Mouse (Mus musculus) left cerebral cortex, adult 9 months (tissue): ENCODE results near the gene Met.

Source experiments
- DNase-seq, 2 experiments: peaks; one replicate each; pipeline ENCODE4 v3.0.0; 2022; ENCODE audit warnings: low spot score in 2 of 2

Met gene

DNA sequence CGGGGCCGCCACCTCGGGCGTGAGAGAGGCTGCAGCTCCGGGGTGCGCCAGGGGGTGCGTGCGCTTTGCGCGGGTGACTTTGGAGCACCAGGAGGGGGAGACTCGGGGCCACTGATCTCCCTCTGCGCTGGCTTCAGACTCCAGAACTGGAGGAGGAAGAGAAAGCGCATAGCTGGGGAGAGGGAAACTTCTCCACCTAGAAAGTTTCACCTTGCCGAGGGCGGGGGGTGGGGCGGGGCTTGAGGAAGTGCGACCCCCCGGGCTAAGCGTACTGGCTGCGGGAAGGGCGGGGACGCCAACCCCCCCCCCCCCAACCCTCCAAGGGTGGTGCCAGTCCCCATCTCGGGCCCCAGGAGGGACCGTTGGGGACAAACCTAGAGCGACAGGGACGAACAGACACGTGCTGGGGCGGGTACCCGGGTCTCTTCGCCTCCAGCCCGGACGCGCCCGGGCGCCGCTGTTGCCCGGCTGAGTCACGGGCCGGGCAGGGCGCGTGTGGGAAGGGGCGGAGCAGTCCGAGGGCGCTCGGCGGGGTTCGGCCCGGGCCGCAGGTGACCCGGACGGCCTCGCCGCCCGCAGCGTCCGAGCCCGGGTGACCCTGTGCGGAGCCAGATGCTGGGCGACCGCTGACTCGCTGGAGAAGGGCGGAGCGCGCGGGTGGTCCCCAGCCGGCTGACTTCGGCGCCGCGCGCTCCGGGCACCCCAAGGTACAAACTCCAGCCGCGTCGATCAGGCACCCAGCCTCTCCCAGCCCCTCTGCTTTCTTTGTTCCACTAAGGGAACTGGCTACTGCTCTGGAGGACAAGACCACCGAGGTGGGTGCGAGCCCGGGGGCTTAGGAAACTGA, at the start of gene Met:
Met (plus strand) TSS at position 367 of the 847 bp plus-strand sequence.
- no peak for DNase-seq

DNA sequence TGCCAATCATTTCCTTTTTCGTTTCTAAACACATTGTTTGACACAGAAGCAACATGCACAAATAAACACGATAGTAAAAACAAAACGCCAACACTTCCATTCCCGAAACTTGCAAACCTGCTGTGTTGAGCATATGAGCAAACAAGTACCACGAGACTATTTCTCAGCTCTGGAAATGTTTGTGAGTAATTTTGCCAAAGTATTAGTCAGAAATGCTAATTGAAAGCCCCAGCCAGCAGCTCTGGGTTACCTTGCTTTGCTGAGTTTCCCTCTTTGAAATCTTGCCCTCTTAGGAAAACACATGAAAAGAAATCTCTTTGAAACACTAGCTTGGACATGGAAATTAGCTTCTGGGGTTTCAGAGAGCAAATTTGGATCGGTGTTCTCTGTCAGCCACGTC, 45.4 kb upstream of the Met start:
- peak in 1 of 2 experiments; percentile 11 for DNase-seq

DNA sequence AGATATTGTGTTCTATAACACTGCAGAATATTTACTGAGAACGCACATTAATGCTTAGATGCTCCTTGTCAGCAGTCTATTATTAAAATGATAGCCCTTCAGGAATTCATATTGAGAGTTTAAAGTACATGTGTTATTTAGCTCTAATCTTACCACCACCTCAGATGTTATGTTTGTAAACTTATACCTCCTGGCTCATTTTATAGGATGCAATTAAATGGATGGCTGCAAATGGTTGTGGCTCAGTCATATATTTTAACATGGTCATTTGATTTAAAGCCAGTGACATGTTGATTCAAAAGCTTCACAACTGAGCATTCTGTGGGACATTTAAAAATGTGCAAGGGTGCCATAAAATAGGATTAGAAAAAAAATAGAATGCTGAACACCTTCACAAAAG, 41.2 kb upstream of the Met start:
- DNase-seq: no peak

DNA sequence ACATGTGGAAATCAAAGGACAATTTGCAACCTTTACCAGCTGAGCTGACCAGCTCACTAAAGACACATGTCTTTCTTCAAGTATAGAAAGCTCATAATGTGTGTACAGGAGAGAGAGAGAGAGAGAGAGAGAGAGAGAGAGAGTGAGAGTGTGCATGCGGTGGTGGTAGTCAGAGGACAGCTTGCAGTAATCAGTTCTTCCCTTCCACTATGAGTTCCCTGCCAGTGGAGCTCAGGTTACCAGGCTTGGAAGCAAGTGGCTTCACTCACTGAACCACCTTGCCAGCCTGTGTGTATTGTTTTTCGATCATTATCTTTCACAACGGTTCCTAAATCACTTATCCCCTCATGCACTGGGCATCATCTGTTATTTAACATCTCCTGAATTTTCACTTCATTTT, 34.6 kb upstream of the Met start:
- no peak for DNase-seq

DNA sequence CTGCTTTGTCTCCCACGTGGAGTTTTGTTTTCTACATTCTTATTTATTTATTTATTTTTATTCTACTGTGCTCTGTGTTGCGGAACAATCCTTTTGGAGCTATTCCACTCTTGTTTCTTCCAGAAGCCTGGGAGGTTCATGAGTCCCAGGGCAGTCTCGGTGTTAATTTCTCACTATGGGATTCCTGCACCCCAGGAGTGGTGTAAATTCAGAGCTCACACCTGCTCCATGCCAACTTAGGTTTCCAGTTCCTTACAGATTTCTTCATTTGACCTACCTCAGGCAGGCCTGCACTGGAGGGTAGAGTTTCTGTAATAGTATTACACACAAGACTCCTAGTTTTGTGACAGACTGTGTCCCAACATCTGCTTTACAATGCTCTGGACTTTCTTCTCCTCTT, 34.0 kb upstream of the Met start:
- DNase-seq: no peak

DNA sequence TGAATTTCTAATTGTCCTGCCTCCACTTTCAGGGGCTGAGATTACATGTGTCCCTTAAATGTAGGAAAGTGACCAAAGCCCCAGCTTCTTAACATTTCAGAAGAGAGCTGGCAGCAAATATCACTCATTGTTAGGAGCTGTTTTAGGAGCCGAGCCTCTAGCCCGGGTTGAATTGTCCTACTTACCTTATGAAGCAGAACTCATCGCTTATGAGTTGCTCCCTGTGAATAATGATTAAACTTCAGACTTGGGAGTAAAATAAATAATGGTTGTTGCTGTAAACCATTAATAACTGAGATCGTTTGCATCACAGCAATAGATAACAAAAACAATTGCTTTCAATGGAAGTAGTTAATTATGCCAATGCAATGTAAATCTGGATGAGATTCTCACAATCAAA, 20.3 kb upstream of the Met start:
- no peak for DNase-seq

DNA sequence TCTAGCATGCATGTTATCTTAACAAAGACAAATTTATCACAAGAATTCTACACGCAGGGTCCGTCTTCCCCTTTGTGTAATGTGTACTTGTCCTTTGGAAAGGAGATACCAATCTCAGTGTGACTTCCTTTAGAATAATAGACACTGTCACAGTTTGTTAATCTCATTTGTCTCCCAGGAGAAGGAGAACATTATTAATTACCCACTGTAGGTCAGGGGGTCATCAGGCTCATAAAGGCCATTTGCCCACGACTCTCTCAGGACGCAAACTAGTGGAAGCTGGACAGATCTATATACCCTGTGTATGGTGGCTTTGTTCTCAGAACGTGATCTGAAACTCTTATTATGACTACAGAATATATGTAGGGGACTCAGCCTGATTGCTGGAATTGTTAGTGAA, 12.3 kb upstream of the Met start:
- DNase-seq: no peak

DNA sequence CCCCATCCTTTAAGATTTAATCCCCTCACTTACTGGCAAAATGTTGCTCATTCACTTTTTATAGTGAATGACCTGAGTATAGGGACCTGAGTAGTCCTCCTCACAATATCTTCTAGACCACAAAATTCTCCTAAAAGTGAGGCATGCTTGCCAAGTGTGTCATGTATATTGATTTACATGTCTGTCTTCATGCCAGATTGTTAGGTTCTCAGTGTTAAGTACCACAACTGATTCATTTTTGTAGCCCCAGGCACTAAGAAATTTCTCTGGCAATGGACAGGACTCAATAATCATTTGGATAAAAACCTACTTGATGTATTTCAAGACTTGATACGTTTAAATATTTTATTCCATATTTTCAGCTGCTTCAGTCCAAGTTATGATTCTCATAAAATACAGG, 8.5 kb upstream of the Met start:
- no peak for DNase-seq

DNA sequence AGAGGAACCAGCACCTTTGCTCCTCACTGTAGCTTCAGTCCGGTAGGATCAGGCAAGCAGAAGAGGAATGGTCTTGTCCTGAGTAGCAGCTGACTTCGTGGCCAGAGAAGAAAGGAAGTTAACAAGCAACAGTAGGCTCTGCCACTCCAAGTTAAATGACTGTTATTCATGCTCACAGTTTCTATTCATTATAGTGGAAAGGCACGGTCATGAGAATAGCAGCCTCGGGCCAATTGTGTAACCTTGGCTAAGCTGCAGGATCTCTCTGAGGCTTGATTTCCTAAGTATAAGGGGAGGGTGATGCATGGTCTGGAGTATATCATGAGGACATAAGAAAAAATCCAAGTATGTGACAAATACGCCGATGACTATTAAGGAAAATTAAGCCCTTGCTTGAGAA, 4.0 kb upstream of the Met start:
- DNase-seq: no peak

DNA sequence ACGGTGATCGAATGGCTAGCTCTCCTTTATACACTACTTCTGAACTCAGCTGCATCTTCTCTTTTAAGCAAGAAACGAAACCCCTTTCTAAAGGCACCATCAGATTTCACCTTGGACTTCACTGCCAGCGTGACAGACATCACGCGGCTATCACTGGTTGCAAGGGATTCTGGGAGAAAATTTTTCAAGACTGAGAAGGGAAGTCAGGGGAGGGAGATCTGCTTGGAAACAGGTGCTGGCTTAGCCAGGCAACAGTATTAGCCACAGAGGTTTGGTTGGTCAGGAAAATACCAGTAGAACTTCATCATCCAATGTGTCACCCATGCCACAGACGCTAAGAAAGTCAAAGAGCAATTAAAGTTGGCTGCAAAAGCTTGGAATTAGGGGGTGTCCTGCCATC, 2.2 kb upstream of the Met start:
- no peak for DNase-seq

DNA sequence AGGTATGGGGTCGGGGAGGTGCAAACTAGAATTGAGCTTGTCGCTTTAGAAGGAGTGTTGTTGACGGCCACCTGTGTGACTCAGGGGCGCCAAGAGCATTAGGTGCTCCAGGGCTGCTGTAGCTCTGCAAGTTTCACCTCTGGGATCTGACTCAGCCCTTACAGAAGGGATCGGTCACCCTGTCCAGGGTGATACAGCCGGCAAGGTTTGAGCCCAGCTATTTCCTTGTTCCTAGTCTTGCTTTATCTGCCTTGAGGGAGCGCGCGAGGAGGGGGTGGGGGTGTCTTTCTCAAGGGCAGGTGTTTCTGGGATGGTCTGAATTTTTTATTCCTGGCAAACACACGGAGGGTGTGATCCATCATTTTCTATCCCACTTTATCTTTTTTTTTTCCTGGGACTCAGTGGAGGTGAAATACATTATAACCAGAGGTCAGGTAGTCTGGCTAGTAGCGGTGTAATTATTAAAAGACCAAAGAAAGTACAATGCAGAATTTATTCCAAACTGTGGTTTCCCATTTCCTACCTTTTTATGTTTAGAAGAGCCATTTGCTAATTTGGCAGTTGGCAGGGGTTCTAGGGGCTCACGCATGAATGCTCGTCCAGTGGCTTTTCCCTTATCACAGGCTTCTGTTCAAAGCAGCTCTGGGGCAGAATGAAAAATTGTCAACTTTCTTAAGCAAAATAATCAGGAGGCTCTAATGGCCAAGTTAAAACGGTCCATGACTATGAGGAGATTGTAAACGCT, 853 bp downstream of the Met start:
- DNase-seq: no peak

DNA sequence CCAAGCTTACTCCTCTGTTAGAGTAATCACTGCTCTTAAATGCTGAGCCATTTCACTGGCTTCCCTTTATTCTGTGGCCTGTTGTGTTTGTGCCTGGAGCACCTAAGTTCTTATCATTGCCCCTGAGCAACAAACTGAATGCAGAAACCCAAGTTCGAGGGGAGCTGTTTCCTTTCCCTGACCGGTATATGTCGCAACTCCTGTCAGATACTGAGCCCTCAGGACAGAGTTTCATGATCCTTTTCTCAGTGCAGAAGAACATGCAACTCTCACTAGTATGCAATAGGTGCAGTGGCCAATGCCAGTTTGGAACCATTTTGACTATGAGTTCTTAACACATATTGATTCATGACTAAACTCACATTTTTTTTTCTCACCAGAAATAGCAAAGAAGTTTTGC, 2.9 kb downstream of the Met start:
- DNase-seq: no peak

DNA sequence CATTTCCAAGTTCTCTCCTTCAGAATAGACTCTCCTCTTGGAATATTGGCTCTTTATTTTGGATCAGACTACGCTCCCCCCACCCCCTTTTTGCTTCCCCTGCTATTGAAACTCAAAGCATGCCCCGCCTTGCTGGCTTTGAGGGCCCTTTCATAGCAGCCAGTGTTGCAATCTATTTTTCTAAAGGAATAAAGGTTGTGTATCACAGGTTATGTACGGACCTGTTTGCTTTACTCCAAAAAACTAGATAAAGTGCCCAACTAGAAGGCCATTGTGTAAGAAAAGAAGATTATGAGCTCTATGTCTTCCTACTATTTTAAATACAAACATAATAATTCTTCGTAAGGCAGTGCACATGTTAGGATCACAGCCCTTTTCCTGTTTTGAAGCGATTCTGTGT, 5.4 kb downstream of the Met start:
- no peak for DNase-seq

DNA sequence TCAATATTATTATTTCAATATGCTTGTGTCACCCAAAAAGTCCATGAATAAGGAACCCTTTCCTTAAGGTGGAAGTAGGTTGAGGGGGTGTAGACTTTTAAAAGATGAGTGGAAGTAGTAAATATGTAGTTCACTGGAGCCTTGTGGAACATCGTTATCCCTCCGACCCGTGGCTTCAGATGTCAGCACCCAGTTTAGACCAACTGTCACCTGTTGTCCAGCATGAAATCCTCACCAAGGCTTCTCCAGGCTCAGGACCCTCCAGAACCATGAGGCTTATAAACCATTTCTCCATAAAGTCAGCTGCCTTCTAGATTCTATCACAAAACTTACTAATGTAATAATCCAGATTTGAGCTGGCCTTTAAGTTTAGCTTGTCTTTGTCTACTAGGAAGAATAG, 9.5 kb downstream of the Met start:
- no peak for DNase-seq

DNA sequence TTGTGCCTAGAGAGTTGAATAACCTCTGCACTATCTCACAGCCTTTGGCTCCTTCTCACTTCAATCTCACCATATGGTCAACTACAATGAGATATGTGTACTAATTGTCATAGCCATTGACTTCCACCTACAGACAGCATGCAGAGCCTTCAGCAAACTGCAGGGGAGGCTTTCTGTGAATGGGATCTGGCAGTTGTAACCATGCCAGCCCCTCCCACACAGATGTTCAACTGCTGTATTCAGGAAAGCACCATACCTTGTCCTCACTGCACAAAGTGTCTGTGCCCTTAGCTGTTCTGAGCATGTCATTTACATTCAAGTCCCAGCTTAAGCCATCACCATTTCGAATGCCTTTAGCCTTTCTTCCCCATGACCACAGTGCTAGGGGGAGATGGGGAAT, 14.2 kb downstream of the Met start:
- DNase-seq: no peak

DNA sequence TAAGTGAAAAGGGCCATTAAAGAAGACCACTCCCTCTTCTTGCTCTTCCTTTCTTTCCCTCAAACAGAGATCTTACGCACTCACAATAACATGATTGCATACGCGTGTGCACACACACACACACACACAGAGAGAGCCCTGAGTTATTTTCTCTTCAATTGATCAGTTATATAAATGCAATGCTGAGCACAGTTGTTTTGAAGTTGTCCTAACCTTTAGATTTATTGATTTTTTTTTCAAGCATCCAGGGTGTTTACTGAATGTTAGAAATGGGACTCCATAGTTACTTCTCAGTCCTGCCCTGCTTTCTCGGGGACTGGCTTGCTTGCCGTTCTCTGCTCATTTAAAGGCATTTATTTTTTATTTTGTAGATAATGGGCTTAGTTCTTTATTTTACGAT, 14.7 kb downstream of the Met start:
- DNase-seq: no peak

DNA sequence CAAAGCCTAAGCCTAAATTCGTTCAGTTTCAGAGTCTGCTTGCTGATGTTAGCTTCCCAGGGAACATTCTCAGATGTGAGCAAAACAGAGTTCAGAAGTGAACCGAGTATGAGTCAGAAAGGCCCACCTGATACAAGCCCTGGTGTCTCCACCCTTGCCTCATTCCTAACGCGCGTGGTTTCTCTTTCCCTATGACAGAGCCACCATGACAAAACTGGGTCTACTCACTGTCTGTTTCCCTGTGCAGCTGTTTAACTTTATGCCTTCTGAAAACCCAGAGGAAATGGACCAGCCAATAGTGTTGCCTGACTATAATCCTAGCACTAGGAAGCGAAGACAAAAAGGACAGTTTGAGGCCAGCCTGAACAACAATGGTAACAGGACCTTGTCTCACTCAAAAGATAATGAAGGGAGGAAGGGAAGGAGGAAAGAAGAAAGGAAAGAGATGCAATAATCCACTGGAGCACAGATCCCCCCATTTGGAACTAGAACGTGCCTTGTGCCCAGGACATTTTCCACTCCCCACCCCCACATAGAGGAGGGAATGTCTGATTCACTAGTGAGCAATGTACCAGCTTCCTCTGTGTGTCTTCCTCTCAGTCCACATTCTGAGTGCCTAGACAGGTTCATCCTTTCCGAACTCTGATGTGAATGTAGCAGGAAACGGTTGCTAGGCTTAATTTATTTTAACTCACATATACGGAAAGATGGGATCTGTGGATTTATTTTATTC, 15.4 kb downstream of the Met start:
- DNase-seq: no peak

DNA sequence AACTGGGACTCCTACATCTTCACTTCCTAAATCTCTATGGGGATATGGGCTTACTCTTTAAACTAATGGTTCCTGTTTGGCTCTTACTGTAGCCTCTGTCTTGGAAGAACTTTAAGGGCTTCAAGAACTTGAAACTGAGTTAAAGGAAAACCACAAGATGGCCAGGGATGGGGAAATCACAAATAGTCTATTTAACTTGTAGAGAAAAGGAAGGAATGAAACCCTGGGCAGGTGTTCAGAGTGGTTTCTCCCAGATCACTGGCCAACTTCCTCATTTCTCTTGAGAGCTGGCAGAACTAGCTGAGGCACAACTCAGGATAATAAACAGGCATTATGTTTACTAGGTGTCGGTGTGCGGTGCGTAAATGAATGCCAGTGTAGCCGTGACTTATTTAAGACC, 17.5 kb downstream of the Met start:
- DNase-seq: no peak

DNA sequence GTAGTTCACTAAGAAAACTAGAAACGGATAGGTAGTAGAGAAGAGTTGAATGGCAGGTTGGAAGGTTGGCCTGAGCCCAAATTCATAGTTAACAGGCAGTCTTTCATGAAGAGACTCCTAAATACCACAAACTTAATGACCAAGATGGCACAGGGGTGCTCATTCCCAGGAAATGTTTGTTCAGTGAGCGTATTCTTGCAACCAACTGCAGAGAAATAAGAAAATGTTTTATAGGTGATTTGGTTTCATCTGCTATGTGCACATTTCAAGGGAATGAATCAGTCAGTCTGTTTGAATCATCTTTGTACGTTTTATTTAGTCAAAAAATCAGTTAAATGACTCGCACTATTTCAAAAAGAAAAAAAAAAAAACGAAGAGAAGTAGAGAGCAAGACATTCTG, 21.6 kb downstream of the Met start:
- DNase-seq: no peak

DNA sequence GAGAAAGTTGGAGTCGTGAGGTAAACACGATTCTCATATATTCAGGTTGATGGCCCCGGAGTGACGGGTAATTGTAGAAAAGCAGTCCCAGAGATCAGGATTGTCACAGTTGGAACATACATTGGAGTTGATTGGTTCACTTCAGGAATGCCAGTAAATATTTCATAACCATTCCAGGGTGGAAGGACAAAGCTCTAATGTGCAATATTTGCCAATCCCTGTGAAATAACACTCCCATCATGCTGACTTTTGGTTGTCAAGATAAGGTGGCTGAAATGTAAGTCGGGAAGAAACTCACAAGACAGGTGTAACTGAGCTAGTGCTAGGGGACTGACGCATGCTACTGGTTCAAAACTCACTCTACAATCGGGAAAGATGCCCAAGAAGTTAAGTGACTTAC, 22.2 kb downstream of the Met start:
- DNase-seq: no peak

DNA sequence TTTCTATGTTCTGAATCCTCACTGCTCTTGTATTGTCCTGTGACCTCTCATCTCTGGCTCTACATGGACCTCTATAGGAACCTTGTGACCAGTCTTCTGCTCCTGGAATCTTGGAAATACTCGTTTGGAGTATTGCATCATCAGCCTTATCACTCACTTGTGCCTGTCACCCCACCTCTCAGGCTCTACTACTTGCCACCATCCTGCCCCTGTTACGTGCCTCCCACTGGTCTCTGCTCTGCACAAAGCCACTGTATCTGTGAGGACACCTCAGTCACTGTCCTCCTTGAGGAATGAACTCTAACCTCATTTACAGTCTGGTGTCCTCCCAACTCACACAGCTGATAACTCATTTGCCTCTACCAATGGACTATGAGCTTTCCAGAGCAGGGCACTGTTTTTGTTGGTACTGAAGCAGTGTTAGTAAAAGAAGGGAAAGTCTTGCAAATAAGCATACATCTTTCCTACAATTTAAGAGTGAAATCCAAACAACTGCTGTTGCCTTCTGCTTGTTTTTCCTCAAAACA, 24.8 kb downstream of the Met start:
- DNase-seq: no peak

DNA sequence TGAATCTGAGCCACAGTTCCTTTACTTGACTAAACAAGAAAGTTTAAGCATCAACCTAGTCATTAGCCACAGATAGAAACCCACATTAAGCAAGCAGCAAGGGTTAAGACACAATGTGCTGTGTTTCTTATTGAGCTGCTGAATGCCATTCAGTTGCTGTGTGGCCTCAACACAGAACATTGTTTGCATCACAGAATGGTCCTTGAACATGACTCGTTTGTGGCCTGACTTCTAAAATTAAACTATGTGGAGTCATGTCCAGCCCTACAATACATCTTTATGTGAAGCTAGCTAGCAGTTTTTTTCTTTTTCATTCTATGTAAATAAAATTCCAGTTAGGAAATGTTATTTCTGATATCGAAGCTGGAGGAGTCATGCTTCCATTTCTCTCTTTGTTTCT, 27.2 kb downstream of the Met start:
- no peak for DNase-seq

DNA sequence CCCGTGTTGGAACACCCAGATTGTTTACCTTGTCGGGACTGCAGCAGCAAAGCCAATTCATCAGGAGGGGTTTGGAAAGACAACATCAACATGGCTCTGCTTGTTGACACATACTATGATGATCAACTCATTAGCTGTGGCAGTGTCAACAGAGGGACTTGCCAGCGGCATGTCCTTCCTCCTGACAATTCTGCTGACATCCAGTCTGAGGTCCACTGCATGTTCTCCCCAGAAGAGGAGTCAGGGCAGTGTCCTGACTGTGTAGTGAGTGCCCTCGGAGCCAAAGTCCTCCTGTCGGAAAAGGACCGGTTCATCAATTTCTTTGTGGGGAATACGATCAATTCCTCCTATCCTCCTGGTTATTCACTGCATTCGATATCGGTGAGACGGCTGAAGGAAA, 27.9 kb downstream of the Met start:
- DNase-seq: no peak
